Mouse (Mus musculus) neural tube, embryonic 12.5 days (tissue): Measurements from ENCODE around the gene Lax1. TPM values are rescaled to one million over a fixed set of nuclear protein-coding genes. Genes with fewer than 3 reads are reported as not detected.

ENCODE experiments used
- ATAC-seq: fragments of 200-750 bp; cut with Nextera tagmentation; 2 replicates; pipeline ENCODE4 v1.8.0; 2017; ENCODE audit warnings: low read depth, mild to moderate bottlenecking, moderate TSS enrichment, moderate library complexity; ENCODE audit not compliant: low FRiP score
- H3K27ac ChIP-seq: fragments of 300-500 bp; sonication (generic); 2 replicates; pipeline ENCODE4 v1.5.1; 2016
- H3K27me3 ChIP-seq: fragments of 300-500 bp; sonication (generic); replicated peaks from 2 replicates; pipeline ENCODE4 v1.6.1; 2016; ENCODE audit warnings: mild to moderate bottlenecking
- H3K36me3 ChIP-seq: fragments of 300-500 bp; sonication (generic); 2 replicates; pipeline ENCODE4 v1.6.1; 2016; ENCODE audit warnings: mild to moderate bottlenecking
- H3K4me1 ChIP-seq: fragments of 300-500 bp; sonication (generic); 2 replicates; pipeline ENCODE4 v1.6.1; 2016
- H3K4me2 ChIP-seq: fragments of 300-500 bp; sonication (generic); replicated peaks from 2 replicates; pipeline ENCODE4 v1.6.1; 2016; ENCODE audit warnings: mild to moderate bottlenecking
- H3K4me3 ChIP-seq: fragments of 300-500 bp; sonication (generic); 2 replicates; pipeline ENCODE4 v1.5.1; 2016
- H3K9ac ChIP-seq: fragments of 300-500 bp; sonication (generic); 2 replicates; pipeline ENCODE4 v1.6.1; 2016; ENCODE audit warnings: mild to moderate bottlenecking
- H3K9me3 ChIP-seq: fragments of 300-500 bp; sonication (generic); 2 replicates; pipeline ENCODE4 v1.6.1; 2016; ENCODE audit warnings: mild to moderate bottlenecking
- WGBS: fragments of 180-500 bp; shearing (Covaris S2); methylation state at CpG from one replicate; pipeline ENCODE4 v1.1.7; 2016; 5-methylcytosine and 5-hydroxymethylcytosine counted together
- microRNA-seq: library from miRNA; unstranded; fragments of <30 nt; microRNA quantifications from one replicate; pipeline ENCODE4, GENCODE M21; 2017
- polyA plus RNA-seq: library from polyadenylated mRNA; unstranded; fragments of >200 nt; fragmentation: Nextera tagmentation; extraction: Ambion mirVana; gene quantifications from 2 replicates; pipeline ENCODE4 v1.2.1, GENCODE M21; 2016

The Lax1 gene
- polyA plus RNA-seq, 1 experiment from 2014 or later, result not detected

DNA sequence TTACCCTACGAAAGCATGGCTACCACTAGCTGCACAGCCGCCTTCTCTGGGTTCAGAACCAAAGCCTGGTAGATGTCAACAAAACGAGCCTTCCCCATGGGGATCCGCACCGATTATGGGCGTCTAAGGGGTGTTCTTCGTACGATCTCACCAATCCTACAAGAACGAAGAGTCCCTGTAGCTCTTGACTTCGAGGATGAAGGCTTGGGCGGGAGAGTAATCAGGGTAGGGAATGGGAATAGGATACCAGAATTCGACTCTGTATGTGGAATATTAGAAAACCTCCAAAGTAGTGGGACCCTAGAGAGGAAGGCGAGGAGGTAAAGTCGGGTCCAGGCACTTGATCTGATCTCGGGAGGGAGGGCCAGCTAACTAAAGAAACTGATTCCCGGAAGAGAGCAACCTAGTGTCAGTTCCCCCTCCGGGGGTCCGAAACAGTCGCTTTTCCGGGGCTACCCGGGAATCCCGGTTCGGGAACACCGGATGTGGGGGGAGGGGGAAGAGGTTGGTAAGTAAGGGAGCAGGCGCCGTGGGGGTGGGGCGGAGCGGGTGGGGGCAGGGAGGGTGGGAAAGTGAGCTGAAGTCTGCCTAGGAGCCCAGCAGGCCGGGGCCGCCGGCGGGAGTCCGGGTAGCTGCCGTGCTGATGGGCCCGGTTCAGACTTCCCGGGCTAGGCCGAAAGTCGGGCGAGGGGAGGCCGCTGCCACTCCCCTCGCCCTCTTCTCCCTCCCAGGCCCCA lies 29.3 kb downstream of the Lax1 start, which contains the start of gene Zbed6:
Gene Zbed6, minus strand, starts transcription at position 420 of the 737 bp plus-strand sequence.
- 1% methylated on average over 41 of the region's 41 CpGs for WGBS
- peak within 1 kb of the TSS; percentile 87 for H3K4me3 ChIP-seq
- peak within 1 kb of the TSS; percentile 92 for H3K4me2 ChIP-seq
- peak within 1 kb of the TSS; percentile 76 for H3K27ac ChIP-seq
- no peaks in the 10 kb centered on the region for H3K9me3 ChIP-seq
- peaks cover 42% of the 10 kb centered on the region for H3K4me1 ChIP-seq
- peak within 1 kb of the TSS; percentile 91 for H3K9ac ChIP-seq
- no peaks in the 10 kb centered on the region for H3K27me3 ChIP-seq
- H3K36me3 ChIP-seq, result peaks cover 22% of the 10 kb centered on the region; the same call in 1 of the 2 replicates
- peak; percentile 84 for ATAC-seq

DNA sequence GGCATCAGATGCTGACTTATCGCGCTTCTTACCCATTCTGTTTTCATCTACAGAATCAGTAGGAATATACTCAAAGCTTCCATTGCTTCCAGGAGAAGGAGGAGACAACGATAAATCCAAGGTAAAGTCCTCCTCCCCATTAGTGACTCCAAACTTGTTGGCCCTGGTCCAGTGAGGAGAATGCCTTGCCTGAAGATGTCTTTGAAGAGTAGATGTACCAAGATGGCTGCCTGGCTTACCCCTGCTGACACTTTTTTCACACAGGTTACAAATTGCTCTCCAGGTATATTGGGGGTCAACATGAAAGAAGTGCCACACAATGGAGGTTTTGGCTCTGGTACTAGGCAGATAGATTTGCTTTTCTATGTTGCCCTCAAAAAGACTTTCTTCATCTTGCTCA lies 31.0 kb downstream of the Lax1 start:
- ATAC-seq, result no peak
- Histone ChIP-seq H3K9ac (no peak overlapping the region), H3K27ac (no peak overlapping the region), H3K4me2 (peak overlapping the region; percentile 92), H3K27me3 (no peaks in the 10 kb centered on the region), H3K36me3 (peaks cover 22% of the 10 kb centered on the region; the same call in 1 of the 2 replicates), H3K9me3 (no peaks in the 10 kb centered on the region), H3K4me1 (peaks cover 42% of the 10 kb centered on the region), H3K4me3 (no peak overlapping the region)
- WGBS, result 87% methylated on average over 3 of the region's 3 CpGs

DNA sequence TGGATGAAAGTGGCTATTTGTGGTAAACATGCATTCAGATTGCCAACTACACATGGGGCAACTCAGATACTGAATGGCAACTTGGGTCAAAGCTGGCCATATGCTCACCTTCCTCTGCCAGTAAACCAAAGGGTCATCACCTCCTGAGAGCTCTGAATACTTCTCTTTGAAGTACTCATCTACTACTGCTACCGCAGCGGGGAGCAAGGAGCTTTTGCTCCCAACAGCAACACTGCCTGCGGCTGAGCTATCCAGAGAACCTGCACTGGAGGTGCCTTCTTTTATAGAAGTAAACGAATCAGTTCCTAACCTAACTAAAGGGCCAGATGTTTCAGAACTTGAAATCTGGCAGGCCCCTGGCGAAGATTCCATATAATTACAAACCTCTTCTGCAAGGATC lies 33.1 kb downstream of the Lax1 start:
- Histone ChIP-seq H3K27ac (no peak overlapping the region), H3K9ac (0 out of 2 replicates have a peak overlapping the region, but pooled peaks have one; percentile 29), H3K9me3 (no peaks in the 10 kb centered on the region), H3K27me3 (no peaks in the 10 kb centered on the region), H3K4me2 (no peak overlapping the region; the same call in 1 of the 2 replicates), H3K4me1 (peaks cover 42% of the 10 kb centered on the region), H3K4me3 (no peak overlapping the region), H3K36me3 (peaks cover 22% of the 10 kb centered on the region; the same call in 1 of the 2 replicates)
- no peak for ATAC-seq
- WGBS, result 44% methylated on average over 5 of the region's 5 CpGs

DNA sequence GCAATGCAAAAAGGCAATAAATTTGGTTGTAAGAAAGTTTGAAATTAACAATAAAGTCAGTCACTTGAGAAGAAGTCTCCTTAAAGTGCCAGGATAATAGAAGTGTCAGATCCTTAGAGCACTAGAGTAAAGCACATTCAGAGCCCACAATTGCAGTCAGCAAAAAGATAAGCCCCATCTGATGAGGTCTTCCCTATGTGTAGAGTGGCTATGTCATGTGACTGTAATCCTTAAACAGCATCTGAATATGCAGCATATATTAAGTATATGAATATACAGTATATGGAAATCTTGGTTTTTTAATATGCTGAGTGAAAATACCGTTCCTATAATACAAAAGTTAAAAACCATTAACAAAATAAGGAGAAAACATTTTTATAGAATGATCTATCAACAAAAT lies 36.9 kb downstream of the Lax1 start:
- Histone ChIP-seq H3K9me3 (no peaks in the 10 kb centered on the region), H3K9ac (no peak overlapping the region), H3K27ac (no peak overlapping the region), H3K4me3 (no peak overlapping the region), H3K4me2 (no peak overlapping the region), H3K27me3 (no peaks in the 10 kb centered on the region), H3K36me3 (peaks cover 19% of the 10 kb centered on the region; the same call in 1 of the 2 replicates), H3K4me1 (peaks cover 19% of the 10 kb centered on the region)
- no peak for ATAC-seq
- WGBS, result 94% methylated on average over 1 of the region's 1 CpGs

DNA sequence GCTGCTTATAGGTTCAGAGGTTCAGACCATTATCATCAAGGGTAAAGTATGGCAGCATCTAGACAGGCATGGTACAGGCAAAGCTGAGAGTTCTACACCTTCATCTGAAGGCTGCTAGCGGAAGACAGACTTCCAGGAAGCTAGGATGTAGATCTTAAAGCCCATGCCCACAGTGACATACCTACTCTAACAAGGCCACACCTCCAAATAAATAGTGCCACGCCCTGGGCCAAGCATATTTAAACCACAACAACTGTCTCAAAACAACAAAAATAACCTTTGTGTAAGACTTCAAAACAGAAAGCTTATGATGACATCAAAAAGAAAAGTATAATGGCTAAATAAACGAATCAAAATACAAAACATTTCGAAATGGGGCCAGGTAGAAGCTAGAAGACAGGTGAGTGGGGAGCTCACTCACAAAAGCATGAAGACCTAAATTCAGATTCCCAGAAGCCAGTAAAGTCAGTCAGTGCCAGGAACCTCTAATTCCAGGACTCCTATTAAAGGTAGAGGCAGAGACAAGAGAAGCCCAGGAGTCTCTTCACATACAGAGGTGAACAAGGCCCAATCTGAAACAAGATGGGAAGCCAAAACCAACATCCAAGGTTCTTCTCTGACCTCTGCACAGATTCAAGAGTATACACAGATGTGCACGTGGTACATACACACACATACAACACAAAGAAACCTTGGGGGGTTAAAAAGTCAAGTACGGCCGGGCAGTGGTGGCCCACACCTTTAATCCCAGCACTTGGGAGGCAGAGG lies 39.4 kb downstream of the Lax1 start:
- 98% methylated on average over 7 of the region's 7 CpGs for WGBS
- no peak for ATAC-seq
- H3K4me2 ChIP-seq, result no peak overlapping the region
- H3K27me3 ChIP-seq, result no peaks in the 10 kb centered on the region
- H3K4me1 ChIP-seq, result no peaks in the 10 kb centered on the region
- H3K27ac ChIP-seq, result no peak overlapping the region
- no peak overlapping the region for H3K4me3 ChIP-seq
- no peaks in the 10 kb centered on the region for H3K9me3 ChIP-seq
- peaks cover 27% of the 10 kb centered on the region for H3K36me3 ChIP-seq
- no peak overlapping the region for H3K9ac ChIP-seq

DNA sequence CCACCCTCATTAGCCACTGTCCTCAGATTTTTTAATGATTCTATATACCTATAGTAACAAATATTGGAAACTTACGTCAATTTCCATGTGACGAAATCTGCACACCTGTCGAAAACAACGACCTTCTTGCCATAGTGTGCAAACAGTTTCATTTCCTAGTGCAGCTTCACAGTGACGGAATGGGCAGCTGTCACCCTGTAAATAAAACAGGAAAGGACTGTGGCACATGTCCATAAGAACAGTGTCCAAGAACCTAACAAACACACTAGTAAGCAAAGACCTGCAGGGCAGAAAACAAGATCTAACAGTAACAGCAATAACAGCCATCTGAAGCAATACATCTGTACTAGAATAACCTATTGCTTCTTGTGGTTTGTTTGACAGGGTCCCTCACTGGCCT lies 44.3 kb downstream of the Lax1 start:
- Histone ChIP-seq H3K27ac (no peak overlapping the region), H3K4me1 (no peaks in the 10 kb centered on the region), H3K4me2 (no peak overlapping the region), H3K4me3 (no peak overlapping the region), H3K9ac (no peak overlapping the region), H3K36me3 (peaks cover 63% of the 10 kb centered on the region), H3K27me3 (no peaks in the 10 kb centered on the region), H3K9me3 (no peaks in the 10 kb centered on the region)
- WGBS, result 94% methylated on average over 5 of the region's 5 CpGs
- no peak for ATAC-seq

- no peak for ATAC-seq
- Histone ChIP-seq H3K4me1 (no peaks in the 10 kb centered on the region), H3K27me3 (no peaks in the 10 kb centered on the region), H3K9ac (no peak overlapping the region), H3K36me3 (peaks cover 89% of the 10 kb centered on the region), H3K4me2 (no peak overlapping the region), H3K9me3 (no peaks in the 10 kb centered on the region), H3K27ac (no peak overlapping the region), H3K4me3 (no peak overlapping the region)
- WGBS, result 94% methylated on average over 2 of the region's 2 CpGs
These were observed 48.7 kb downstream of the Lax1 start for GRCm38 (mm10) chr1:133641163-133641562.

DNA sequence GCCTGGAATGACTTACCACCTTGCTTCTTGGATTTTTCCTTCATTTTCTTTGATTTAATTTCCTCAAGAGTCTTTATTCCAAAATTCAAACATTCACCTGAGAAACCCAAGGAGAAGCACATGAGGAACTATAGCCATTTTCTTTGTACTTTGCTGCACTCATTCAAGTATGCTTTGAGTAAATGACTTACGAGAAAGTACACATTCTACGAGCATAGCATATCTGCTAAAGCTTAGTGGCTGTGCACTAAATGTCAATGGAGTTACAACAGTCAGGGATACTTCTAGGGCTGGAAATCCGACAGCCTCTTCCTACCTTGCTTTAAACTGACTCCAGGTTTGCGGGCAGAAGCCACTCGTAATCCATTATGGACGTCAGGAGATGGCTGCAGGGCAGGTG lies 51.4 kb downstream of the Lax1 start:
- ATAC-seq, result no peak

DNA sequence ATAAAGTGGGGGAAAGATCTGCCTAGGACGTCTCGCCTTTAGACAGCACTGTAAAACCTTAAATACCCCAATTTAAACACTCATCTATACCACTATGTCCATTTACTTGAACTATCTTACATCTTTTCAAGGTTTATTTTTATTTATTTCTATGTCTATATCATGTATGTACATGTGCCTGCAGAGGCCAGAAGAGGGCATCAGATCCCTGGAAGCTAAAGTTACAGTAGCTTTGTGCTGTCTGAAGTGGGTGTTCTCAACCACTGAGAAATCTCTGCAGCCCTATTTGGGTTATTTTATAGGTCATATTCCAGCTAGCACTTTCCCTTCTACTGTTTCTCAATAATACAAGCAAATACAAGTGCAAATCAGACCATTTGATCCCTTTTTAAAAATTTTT lies 57.7 kb downstream of the Lax1 start:
- H3K9ac ChIP-seq, result no peak overlapping the region
- H3K9me3 ChIP-seq, result no peaks in the 10 kb centered on the region
- no peak overlapping the region for H3K4me3 ChIP-seq
- no peak overlapping the region for H3K4me2 ChIP-seq
- 87% methylated on average over 2 of the region's 2 CpGs for WGBS
- ATAC-seq, result no peak
- H3K27me3 ChIP-seq, result no peaks in the 10 kb centered on the region
- H3K4me1 ChIP-seq, result no peaks in the 10 kb centered on the region
- peaks cover 76% of the 10 kb centered on the region for H3K36me3 ChIP-seq
- no peak overlapping the region for H3K27ac ChIP-seq

More for the DNA sequence above, 51.4 kb downstream of the Lax1 start:
- H3K9me3 ChIP-seq, result no peaks in the 10 kb centered on the region
- H3K27ac ChIP-seq, result no peak overlapping the region
- WGBS, result 94% methylated on average over 6 of the region's 6 CpGs
- no peak overlapping the region for H3K4me3 ChIP-seq
- peaks cover 90% of the 10 kb centered on the region for H3K36me3 ChIP-seq
- H3K4me2 ChIP-seq, result no peak overlapping the region
- H3K27me3 ChIP-seq, result no peaks in the 10 kb centered on the region
- H3K9ac ChIP-seq, result no peak overlapping the region
- H3K4me1 ChIP-seq, result no peaks in the 10 kb centered on the region

Small RNAs within 50 kb of the gene (microRNA-seq; reads per million reads assigned to microRNA genes)
- gene Mir6903, result not detected

Other genes starting within 250 kb of the Lax1 start
- 638 and 670 TPM in 2 replicates for gene Snrpe, start 79.8 kb downstream of the Lax1 start, polyA plus RNA-seq
- gene Zbed6, start 29.2 kb downstream of the Lax1 start, polyA plus RNA-seq, result not detected in 2 replicates
- gene Gm38394, start 28.8 kb downstream of the Lax1 start, polyA plus RNA-seq, result 4.7 and 5.3 TPM in 2 replicates
- 8.6 and 10.2 TPM in 2 replicates for gene Atp2b4, start 110.9 kb upstream of the Lax1 start, polyA plus RNA-seq
- gene Optc, start 217.9 kb upstream of the Lax1 start, polyA plus RNA-seq, result 2.1 and 2.9 TPM in 2 replicates
- 3.5 and 4.9 TPM in 2 replicates for gene Prelp, start 231.3 kb upstream of the Lax1 start, polyA plus RNA-seq